Mouse (Mus musculus): ENCODE data around the gene Dnajc12. TPM values are rescaled to one million over a fixed set of nuclear protein-coding genes. Genes with fewer than 3 reads are reported as not detected.
A peak's percentile ranks its signal among the peaks of the same experiment; 100 is the strongest.
"Not testable (repeated sequence)": the region's sequence is repeated elsewhere in the genome, so short reads cannot be mapped to it uniquely, and the experiment has no call there.

Gene Dnajc12
- polyA plus RNA-seq, 1 experiment from 2014 or later = 9.1 TPM

DNA sequence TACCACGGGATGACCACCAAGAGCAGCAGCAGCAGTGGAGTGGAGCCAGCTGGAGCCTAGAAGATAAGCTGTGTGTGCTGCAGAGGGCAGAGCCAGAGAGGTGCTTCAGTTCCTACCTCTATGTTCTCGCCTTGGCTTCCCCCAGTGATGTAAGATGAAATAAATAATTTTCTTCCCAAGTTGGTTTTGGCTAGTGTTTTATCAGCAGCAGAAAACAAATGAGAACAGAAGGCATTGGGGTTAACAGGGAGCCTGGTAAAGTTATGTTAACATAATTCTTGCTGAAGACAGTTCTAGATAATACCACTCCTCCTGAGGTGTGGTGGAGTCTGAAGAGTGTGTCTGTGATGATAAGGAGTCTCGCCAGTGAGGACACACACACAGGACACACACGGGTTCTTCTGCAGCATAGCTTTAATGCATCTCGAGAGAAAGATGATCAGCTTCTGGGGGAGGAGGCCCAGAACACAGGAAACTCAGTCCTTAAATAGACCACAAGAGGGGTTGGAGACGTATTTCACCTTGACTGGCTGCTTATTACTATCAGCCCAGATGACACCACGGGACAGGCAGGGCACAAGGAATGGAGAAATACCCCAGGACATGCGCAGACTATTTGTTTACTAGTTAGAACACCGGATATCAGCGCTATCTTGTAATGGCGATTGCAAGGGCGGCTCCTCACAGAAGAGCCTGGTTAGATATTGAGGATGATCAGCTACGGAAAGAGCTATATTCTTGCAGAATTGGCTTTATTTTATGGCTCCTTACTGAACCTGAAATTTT lies 62.6 kb downstream of the Dnajc12 start:
- WGBS = 91% methylated on average over 13 of the region's 13 CpGs
- ATAC-seq (ENCODE audit: low FRiP score); H3K27me3 ChIP-seq: not testable (repeated sequence)

DNA sequence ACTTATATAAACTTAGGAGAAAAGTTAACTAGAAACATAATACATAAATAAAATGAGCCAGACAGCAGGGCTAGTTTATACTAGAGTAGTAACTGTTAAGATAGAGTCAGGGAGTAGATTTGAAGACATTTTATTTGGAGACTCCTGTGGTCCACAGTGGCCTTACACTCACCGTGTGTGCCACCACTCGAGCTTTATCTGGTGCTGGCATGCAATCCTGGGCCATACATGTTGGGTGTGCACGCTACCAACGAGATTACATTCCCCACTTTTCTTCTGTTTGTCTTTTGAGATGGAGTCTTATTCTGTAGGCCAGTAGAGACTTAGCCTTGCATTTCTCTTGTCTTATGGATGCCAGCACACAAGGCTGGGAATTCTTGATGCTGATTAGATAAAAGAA lies 71.7 kb downstream of the Dnajc12 start:
- no peak for ATAC-seq (ENCODE audit: low FRiP score)
- H3K27ac ChIP-seq = no peak overlapping the region
- peaks cover 15% of the 10 kb centered on the region for H3K4me1 ChIP-seq
- WGBS = 93% methylated on average over 4 of the region's 4 CpGs
- H3K9me3 ChIP-seq = no peaks in the 10 kb centered on the region
- H3K9ac ChIP-seq = no peak overlapping the region
- H3K27me3 ChIP-seq = peaks cover 5% of the 10 kb centered on the region; the same call in 1 of the 2 replicates
- H3K36me3 ChIP-seq (replicated peaks) = no peaks in the 10 kb centered on the region
- no peak overlapping the region for H3K4me2 ChIP-seq
- H3K4me3 ChIP-seq (replicated peaks) = no peak overlapping the region

More for the DNA sequence above, 62.6 kb downstream of the Dnajc12 start:
- not testable (repeated sequence) for H3K9ac ChIP-seq; H3K9me3 ChIP-seq; H3K4me2 ChIP-seq; H3K4me3 ChIP-seq (replicated peaks); H3K36me3 ChIP-seq (replicated peaks); H3K27ac ChIP-seq; H3K4me1 ChIP-seq

DNA sequence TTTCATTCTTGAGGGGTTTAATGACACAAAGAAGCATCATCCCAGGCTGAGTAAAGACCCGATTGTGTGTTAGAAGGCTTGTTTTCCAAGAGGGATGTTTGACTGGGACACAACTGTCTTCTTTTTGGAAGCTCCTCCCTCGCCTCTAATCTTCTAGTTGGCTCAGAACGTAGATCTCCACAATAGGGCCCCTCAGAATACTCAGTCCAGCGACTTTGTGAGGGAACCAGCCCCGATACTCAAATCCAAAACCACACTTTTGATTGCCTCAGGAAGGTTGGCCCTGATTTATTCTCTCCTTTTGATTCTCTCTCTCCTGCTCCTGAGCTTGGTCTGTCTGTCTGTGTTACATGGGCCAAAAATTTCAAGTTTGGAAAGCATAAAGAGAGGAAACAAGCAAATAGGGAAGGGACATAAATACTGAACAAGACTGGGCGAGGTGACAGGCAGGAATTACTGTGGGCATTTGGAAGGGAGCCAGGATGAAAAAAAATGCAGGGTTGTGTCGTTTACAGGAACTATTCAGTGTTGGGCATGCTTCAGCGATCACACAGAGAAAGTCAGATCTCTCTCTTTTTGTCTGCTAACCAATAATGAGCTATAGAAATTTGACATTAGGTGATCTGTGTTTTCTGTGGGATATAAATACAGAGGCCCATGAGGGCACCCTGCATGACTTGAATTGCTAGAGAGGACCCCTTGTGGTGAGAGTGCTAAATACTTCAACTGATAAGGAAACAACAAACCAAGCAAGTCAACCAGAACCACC lies 73.1 kb downstream of the Dnajc12 start:
- Histone ChIP-seq H3K27ac (peak overlapping the region; percentile 46; the same call in 1 of the 2 replicates), H3K36me3 (replicated peaks) (no peaks in the 10 kb centered on the region), H3K4me1 (peaks cover 15% of the 10 kb centered on the region), H3K9me3 (no peaks in the 10 kb centered on the region), H3K4me3 (replicated peaks) (no peak overlapping the region), H3K27me3 (peaks cover 5% of the 10 kb centered on the region; the same call in 1 of the 2 replicates), H3K4me2 (0 out of 2 replicates have a peak overlapping the region, but pooled peaks have one; percentile 13), H3K9ac (no peak overlapping the region)
- 33% methylated on average over 8 of the region's 8 CpGs for WGBS
- ATAC-seq (ENCODE audit: low FRiP score) = peak; percentile 46; the same call in 1 of the 2 replicates

DNA sequence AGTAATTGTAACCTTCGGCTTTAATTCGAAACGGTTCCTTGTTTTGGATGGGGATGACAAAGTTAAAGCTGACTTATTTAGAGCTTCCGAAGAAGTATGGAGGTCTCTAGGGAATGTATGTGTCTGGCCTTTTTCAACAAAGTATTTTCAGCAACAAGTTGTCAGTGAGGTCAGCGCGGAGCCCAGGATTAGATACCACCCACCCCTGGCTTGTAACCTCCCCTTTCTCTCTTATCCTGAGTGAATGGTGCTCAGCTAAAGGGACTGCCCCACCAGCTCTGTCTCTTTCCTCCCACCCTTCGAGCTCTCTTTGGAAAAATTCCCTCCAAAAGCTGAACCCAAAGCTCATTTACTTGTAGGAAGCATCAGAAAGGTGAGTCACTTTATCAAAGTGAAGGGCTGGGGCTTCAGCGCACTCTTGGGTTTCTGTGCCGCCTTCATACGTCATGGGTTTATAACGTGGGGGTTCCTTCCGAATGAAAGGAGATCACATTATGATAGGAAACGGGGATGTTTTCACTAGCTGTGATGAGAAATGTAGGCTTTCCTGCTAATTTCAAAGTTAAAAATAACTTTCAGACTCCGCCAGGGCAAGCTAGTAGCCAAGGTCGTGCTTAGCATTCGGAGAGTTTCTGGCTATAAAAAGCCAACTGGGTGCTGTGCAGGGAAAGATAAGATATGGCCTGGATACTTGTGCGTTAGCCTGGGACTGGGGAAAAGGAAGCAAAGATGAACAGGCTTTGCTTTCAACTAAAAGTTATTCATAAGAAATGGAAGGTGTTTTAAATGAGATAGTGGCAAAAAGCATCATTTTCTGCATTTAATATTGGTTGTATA lies 75.3 kb downstream of the Dnajc12 start:
- H3K4me2 ChIP-seq = no peak overlapping the region
- no peak for ATAC-seq (ENCODE audit: low FRiP score)
- H3K27me3 ChIP-seq = peaks cover 5% of the 10 kb centered on the region; the same call in 1 of the 2 replicates
- no peak overlapping the region for H3K27ac ChIP-seq
- H3K36me3 ChIP-seq (replicated peaks) = no peaks in the 10 kb centered on the region
- no peak overlapping the region for H3K9ac ChIP-seq
- peaks cover 15% of the 10 kb centered on the region for H3K4me1 ChIP-seq
- no peaks in the 10 kb centered on the region for H3K9me3 ChIP-seq
- H3K4me3 ChIP-seq (replicated peaks) = no peak overlapping the region
- WGBS = 89% methylated on average over 17 of the region's 17 CpGs

Other genes starting within 250 kb of the Dnajc12 start
- not detected in 2 replicates for gene Mypn, start 178.5 kb upstream of the Dnajc12 start, polyA plus RNA-seq (2016; fragmentation: Nextera tagmentation; extraction: Ambion mirVana)
- gene Herc4, start 138.6 kb upstream of the Dnajc12 start, polyA plus RNA-seq (2016; fragmentation: Nextera tagmentation; extraction: Ambion mirVana) = 47.1 and 49.6 TPM in 2 replicates
- gene Sirt1, start 739 bp upstream of the Dnajc12 start, polyA plus RNA-seq (2016; fragmentation: Nextera tagmentation; extraction: Ambion mirVana) = 6.1 and 6.9 TPM in 2 replicates
- gene Gm7075, start 39.3 kb downstream of the Dnajc12 start, polyA plus RNA-seq (2016; fragmentation: Nextera tagmentation; extraction: Ambion mirVana) = not detected in 2 replicates
- 0.34 TPM in 1 of 2 replicates, not detected in the other for gene Ctnna3, start 47.7 kb downstream of the Dnajc12 start, polyA plus RNA-seq (2016; fragmentation: Nextera tagmentation; extraction: Ambion mirVana)

Data from forebrain, embryonic 12.5 days (tissue).